Mouse (Mus musculus): ENCODE results near the gene Orm2. TPM values are rescaled to one million over a fixed set of nuclear protein-coding genes. Genes with fewer than 3 reads are reported as not detected.
"Not testable (repeated sequence)": the region's sequence is repeated elsewhere in the genome, so short reads cannot be mapped to it uniquely, and the experiment has no call there.

The Orm2 gene
- polyA plus RNA-seq (2012; rRNA removed) = 0.84 and 2.9 TPM in 2 replicates

- DNase-seq (ENCODE audit: low read depth) = no peak
Measured at GRCm38 (mm10) chr4:63362150-63362549, at the start of gene Orm2. Gene Orm2, plus strand, starts transcription at chr4:63362449.

DNA sequence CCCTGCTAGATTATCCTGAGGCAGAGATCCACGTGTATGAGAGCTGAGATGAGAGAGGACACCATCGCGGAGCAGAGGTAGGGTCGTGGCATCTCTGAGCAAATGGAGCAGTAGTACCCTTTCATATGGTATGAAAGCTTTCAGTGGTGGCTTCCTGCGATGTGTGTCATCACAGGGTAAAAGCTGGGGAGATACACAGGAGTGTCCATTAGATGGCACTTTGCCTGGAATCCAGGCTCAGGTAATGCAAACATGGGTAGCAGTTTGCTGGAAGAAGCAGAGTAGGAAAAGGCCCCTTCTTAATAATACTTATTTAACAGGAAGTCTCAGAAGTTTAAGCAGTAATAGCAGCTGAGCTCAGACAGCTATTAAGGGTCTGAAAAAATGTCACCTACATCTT is 48.2 kb upstream of the Orm2 start:
- DNase-seq (ENCODE audit: low read depth) = no peak

GRCm38 (mm10) chr4:63316076-63316746 is 46.0 kb upstream of the Orm2 start:
- DNase-seq (ENCODE audit: low read depth) = no peak

GRCm38 (mm10) chr4:63319566-63319965 is 42.7 kb upstream of the Orm2 start:
- not testable (repeated sequence) for DNase-seq (ENCODE audit: low read depth)

DNA sequence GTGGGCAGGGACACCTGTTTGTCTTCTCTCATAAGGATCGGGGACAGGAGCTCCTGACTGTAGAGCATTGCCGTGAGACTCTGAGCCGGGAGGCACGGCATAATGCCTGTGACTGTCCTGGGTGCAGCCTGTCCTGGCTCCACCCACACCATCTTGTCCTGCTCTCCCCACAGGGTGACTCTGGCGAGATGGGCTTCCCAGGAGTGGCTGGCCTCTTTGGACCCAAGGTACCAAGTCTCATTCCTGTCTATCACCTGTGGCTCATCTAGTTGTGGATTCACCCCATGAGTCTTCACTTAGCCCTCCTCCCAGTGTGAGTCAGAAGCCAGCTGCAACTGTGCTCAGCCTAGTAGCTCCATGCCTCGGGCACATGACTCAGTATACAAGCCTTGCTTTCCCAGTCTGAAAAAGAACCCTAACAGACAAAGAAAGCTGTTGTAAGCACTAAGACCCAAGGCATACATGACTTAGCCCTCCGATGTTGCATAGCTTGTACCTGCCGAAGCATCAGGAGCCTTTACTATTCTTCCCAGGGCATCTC is 38.9 kb upstream of the Orm2 start:
- DNase-seq (ENCODE audit: low read depth) = no peak

DNA sequence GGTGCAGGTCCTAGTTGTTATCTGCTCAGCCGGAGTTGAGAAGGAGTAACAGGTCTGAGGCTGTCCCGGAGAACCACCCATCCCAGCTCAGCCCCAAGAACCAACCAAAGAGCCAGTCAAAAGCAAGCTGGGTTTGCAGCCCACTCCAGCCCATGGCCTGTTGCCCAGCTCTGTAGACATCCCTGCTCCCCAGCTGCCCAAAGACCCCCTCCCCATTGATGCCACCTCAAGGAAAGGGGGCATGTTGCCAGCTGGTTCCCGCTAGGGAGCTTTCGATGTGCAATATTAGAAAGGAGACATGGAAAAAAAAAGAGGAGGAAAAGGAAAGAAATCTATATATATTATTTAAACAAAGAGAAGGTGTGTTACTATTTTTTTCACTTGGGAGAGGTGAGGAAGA is 28.8 kb upstream of the Orm2 start:
- no peak for DNase-seq (ENCODE audit: low read depth)

DNA sequence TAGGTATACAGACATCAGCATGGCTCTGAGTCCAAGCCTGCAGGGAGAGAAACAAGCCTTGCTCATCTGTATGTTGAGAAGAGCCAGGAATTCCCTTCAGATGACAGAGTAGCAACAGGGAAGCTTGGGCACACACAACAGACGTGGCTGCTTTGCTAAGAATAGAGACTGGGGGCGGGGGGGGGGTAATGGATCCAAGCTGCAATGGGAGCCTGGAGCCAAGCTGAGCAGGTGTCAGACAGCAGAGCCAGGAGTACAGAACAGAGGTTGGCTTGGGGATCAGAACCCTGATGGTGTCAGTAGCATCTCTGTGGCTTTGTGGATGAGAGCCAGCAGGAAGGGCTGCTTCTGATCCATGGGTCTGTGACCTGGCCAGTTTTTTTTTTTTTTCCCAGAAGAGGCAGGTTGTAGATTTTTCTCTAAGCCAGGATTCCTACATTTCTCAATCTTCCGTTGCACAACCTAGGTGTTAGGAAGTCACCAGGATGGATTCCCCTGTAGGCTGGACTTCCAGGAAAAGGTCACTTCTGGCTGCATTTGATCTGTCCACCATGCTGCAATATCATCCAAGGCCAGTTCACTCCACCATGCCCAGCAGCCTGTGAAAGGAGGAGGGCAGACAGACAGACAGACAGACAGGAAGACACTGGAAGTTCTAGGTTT is 23.7 kb upstream of the Orm2 start:
- DNase-seq (ENCODE audit: low read depth) = no peak

- no peak for DNase-seq (ENCODE audit: low read depth)
Measured at GRCm38 (mm10) chr4:63342491-63342890, 19.8 kb upstream of the Orm2 start.

GRCm38 (mm10) chr4:63343608-63344007 is 18.6 kb upstream of the Orm2 start:
- no peak for DNase-seq (ENCODE audit: low read depth)

GRCm38 (mm10) chr4:63344295-63344694 is 18.0 kb upstream of the Orm2 start, which contains the start of gene Orm1:
Gene Orm1, plus strand, starts transcription at chr4:63344560.
- DNase-seq (ENCODE audit: low read depth) = peak; percentile 87

DNA sequence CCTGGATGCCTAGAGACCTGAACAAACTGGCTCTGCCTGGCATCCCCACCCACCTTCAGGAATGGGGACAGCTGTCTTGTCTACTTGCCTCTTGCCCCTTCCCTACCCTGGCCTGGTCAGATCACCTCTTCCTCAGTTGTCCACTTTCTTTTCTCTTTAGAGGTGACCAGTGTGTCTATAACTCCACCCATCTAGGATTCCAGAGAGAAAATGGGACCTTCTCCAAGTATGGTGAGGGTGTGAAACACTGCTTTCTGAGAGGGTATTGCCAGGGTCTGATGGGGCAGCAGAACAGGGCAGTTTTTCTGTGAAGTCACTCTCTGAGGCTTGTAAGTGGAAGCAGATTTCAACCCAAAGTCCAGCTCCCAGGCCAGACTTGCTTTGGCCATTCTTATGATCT is 17.0 kb upstream of the Orm2 start:
- no peak for DNase-seq (ENCODE audit: low read depth)

DNA sequence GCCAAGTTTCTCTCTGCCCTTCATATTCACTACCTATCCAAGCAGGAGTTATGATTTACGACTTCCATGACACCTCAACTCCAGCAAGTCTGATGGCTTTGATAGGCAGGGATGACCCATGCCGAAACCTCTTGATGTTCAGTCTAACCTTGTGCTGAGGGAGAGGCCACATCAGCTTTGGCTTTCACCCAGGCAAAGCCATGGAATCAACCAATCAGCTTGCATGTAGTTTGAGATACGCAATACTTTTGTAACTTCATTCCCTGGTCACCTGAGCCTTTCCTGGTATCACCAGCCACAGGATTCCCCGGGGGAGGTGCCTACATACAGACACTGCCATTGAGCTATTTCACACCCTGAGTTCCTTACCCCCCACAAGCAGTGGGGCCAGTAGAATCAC is 15.6 kb upstream of the Orm2 start:
- DNase-seq (ENCODE audit: low read depth) = no peak

- DNase-seq (ENCODE audit: low read depth) = no peak
Measured at GRCm38 (mm10) chr4:63348524-63348923, 13.7 kb upstream of the Orm2 start.

- no peak for DNase-seq (ENCODE audit: low read depth)
Measured at GRCm38 (mm10) chr4:63355877-63356665, 6.2 kb upstream of the Orm2 start, which contains the start of gene Orm3. Gene Orm3, plus strand, starts transcription at chr4:63356162.

DNA sequence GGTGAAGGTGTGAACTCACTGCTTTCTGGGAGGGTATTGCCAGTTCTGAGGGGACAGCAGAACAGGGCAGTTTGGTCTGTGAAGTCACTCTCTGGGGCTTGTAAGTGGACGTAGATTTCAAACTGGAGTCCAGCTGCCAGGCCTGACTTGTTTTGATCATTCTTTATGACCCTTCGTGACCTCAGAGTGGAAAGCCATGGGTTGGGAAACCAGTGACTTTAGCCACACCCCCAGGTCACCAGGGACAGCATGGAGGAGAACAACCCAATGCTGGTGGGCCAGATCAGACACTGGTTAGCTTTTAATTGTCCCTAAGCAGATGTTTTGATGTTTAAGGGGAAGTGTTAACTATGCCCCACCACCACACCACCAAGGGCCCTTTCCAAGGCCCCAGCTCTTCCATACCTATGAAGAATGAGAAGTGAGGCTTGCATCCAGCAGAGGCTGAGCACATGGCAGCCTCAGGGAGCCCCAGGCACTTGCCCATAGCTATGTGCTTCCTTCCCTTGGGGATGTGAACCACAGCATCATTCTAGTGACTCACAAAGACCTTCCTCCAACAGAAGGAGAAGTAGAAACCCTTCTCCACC is 5.2 kb upstream of the Orm2 start:
- DNase-seq (ENCODE audit: low read depth) = no peak

DNA sequence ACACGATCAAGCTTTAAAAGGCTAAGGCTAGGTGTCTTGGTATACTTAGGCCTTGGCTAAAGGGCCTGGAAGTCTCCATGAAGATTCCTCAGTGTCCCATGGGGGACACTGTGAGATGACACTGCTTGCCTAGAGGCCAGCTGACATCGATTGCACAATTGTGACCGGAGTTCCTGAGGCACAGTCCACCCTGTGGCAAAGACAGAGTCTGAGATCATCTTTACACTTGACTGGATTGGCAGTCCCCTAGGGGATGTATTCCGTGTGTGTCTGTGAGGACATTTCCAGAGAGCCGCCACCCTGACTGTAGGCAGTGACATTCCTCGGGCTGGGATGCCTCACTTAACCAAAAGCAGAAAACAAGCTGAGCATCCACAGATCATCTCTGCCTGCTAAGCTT is 2.4 kb upstream of the Orm2 start:
- DNase-seq (ENCODE audit: low read depth) = no peak

- DNase-seq (ENCODE audit: low read depth) = no peak
Measured at GRCm38 (mm10) chr4:63368577-63368976, 6.3 kb downstream of the Orm2 start.

- DNase-seq (ENCODE audit: low read depth) = no peak
Measured at GRCm38 (mm10) chr4:63370897-63371296, 8.6 kb downstream of the Orm2 start.

DNA sequence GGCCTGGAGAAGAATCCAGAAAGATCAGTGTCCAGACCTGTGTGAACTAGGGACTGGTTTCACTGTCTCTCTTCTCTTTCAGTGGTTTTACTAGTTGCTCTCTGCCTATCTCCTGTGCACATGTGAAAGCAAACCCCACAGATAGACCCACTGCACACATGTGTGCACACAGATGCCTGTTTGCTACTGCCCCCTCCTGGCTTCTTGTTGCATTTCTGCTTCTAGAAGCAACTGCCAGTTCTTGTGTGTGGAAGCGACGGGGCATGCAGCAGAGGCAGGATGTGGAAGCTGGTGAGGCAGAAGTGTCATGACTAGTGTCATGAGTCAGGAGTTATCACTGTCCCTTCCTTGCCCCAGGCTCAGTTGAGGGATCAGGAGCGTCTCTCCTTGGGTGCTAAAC is 9.6 kb downstream of the Orm2 start:
- DNase-seq (ENCODE audit: low read depth) = no peak

GRCm38 (mm10) chr4:63373404-63373803 is 11.2 kb downstream of the Orm2 start:
- no peak for DNase-seq (ENCODE audit: low read depth)

DNA sequence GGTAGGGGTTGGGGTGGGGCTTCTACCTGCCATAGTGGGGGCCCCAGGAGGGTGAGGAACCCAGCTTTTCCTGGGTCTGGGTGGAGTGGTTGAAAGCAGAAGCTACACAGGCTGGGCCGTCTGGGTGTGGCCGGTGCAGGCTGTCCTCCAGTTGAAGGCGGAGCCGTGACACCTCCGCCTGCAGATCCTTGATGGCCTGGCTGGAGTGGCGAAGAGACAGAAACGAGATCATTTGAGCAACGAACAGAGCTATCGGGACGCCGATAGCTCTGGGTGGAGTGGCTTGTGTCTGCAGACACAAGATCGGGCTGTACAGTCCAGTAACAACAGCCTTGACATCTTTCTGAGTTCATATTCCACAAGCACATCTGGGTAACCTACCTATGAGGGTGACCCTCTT is 12.1 kb downstream of the Orm2 start:
- DNase-seq (ENCODE audit: low read depth) = no peak

- no peak for DNase-seq (ENCODE audit: low read depth)
Measured at GRCm38 (mm10) chr4:63375367-63375766, 13.1 kb downstream of the Orm2 start.
